Comparison of ENCODE assay signal across 12 mouse cellular contexts in genomic region chr14:21558440-21559131, GRCm38 (mm10).
A peak's percentile ranks its signal among the peaks of the same experiment; 100 is the strongest.
DNase-seq lines count a peak whose midpoint lies in the region; ATAC-seq and TF ChIP-seq lines count a peak whose summit lies in the region.
"Had no signal": no experiment of that assay in that cellular context is flagged by ENCODE, and none has a peak within 500 bp of the region (broad histone marks: within the 10 kb centered on the region; RNA-seq: fewer than 3 reads in every experiment).

No protein-coding gene starts in this region.

- no peaks in the 10 kb centered on the region for H3K27me3 ChIP-seq in midbrain, embryonic 15.5 days (replicated peaks)
- no peaks in the 10 kb centered on the region for H3K27me3 ChIP-seq in midbrain, postnatal 0 days (ENCODE audit: insufficient read depth, low read length)
- H3K27me3 ChIP-seq in heart, embryonic 16.5 days (ENCODE audit: control insufficient read depth, insufficient read depth, low read length) = no peaks in the 10 kb centered on the region
- H3K27me3 ChIP-seq in stomach, embryonic 15.5 days (replicated peaks) = no peaks in the 10 kb centered on the region

- no peaks in the 10 kb centered on the region for H3K36me3 ChIP-seq in midbrain, embryonic 15.5 days (replicated peaks)
- no peaks in the 10 kb centered on the region for H3K36me3 ChIP-seq in midbrain, postnatal 0 days (ENCODE audit: insufficient read depth, low read length)
- H3K36me3 ChIP-seq in heart, embryonic 16.5 days (ENCODE audit: control insufficient read depth, insufficient read depth) = no peaks in the 10 kb centered on the region
- H3K36me3 ChIP-seq in stomach, embryonic 15.5 days = no peaks in the 10 kb centered on the region

- no peak overlapping the region for H3K4me2 ChIP-seq in midbrain, embryonic 15.5 days
- H3K4me2 ChIP-seq in midbrain, postnatal 0 days (ENCODE audit: low read depth, low read length, poor library complexity, severe bottlenecking) = no peak overlapping the region
- no peak overlapping the region; the same call in 1 of the 2 replicates for H3K4me2 ChIP-seq in heart, embryonic 16.5 days (ENCODE audit: low read depth, low read length)
- H3K4me2 ChIP-seq in stomach, embryonic 15.5 days = no peak overlapping the region

- no peak for TF ChIP-seq CTCF in midbrain, postnatal 0 days (IDR thresholded peaks at IDR 0.05)

- no peak for DNase-seq in frontal cortex, adult 2 months (ENCODE audit: extremely low spot score in 1 of 2, low spot score in 1 of 2)
- DNase-seq in midbrain, postnatal 0 days (ENCODE audit: low spot score) = no peak
- no peak for DNase-seq in thymus, postnatal 4 days
- DNase-seq: cerebellum, adult 9-11 months; layer of hippocampus, adult 9-11 months; right cerebral cortex, postnatal 4 days had no signal

- ATAC-seq in frontal cortex, adult (ENCODE audit: low TSS enrichment) = peak; percentile 71
- ATAC-seq in midbrain, embryonic 15.5 days (replicated peaks) = no peak
- ATAC-seq in midbrain, postnatal 0 days (ENCODE audit: low FRiP score) = no peak
- no peak for ATAC-seq in heart, embryonic 16.5 days (replicated peaks; ENCODE audit: extremely low read depth, insufficient read depth, low FRiP score)
- ATAC-seq in stomach, embryonic 15.5 days (ENCODE audit: insufficient read depth, low FRiP score, low read depth) = no peak
- ATAC-seq in granulocyte monocyte progenitor cell, adult 5-6 weeks (replicated peaks; ENCODE audit: poor library complexity, severe bottlenecking) = no peak
- ATAC-seq: activated CD4-positive, CD25-positive, alpha-beta regulatory T cell, adult 4 months had no signal

- no peaks in the 10 kb centered on the region for H3K9me3 ChIP-seq in midbrain, embryonic 15.5 days
- no peaks in the 10 kb centered on the region for H3K9me3 ChIP-seq in midbrain, postnatal 0 days (ENCODE audit: low read length)
- H3K9me3 ChIP-seq in heart, embryonic 16.5 days (replicated peaks; ENCODE audit: control insufficient read depth, low read length) = no peaks in the 10 kb centered on the region
- no peaks in the 10 kb centered on the region for H3K9me3 ChIP-seq in stomach, embryonic 15.5 days

- no peak overlapping the region for H3K4me3 ChIP-seq in midbrain, embryonic 15.5 days
- no peak overlapping the region for H3K4me3 ChIP-seq in midbrain, postnatal 0 days (ENCODE audit: low read depth, low read length)
- no peak overlapping the region for H3K4me3 ChIP-seq in heart, embryonic 16.5 days (ENCODE audit: low read length)
- no peak overlapping the region for H3K4me3 ChIP-seq in stomach, embryonic 15.5 days (replicated peaks)

- H3K9ac ChIP-seq in midbrain, embryonic 15.5 days = no peak overlapping the region
- no peak overlapping the region for H3K9ac ChIP-seq in midbrain, postnatal 0 days (replicated peaks; ENCODE audit: low read length, poor library complexity, severe bottlenecking)
- 0 out of 2 replicates have a peak overlapping the region, but pooled peaks have one; percentile 9 for H3K9ac ChIP-seq in heart, embryonic 16.5 days (ENCODE audit: low read length)
- H3K9ac ChIP-seq in stomach, embryonic 15.5 days = no peak overlapping the region

- peak overlapping the region; percentile 43; the same call in 1 of the 2 replicates for H3K27ac ChIP-seq in midbrain, embryonic 15.5 days
- no peak overlapping the region for H3K27ac ChIP-seq in midbrain, postnatal 0 days (ENCODE audit: low read depth, low read length)
- peak overlapping the region; percentile 51 for H3K27ac ChIP-seq in heart, embryonic 16.5 days (ENCODE audit: low read length)
- H3K27ac ChIP-seq in stomach, embryonic 15.5 days = peak overlapping the region; percentile 49

- 66% methylated on average over 10 of the region's 10 CpGs for WGBS in midbrain, embryonic 15.5 days
- WGBS in midbrain, postnatal 0 days = 62% methylated on average over 10 of the region's 10 CpGs
- WGBS in heart, embryonic 16.5 days = 45% methylated on average over 10 of the region's 10 CpGs
- WGBS in stomach, embryonic 15.5 days = 33% methylated on average over 10 of the region's 10 CpGs

- peaks cover 31% of the 10 kb centered on the region for H3K4me1 ChIP-seq in midbrain, embryonic 15.5 days
- peaks cover 2% of the 10 kb centered on the region; the same call in 1 of the 2 replicates for H3K4me1 ChIP-seq in midbrain, postnatal 0 days (ENCODE audit: insufficient read depth, low read length)
- H3K4me1 ChIP-seq in heart, embryonic 16.5 days (ENCODE audit: control insufficient read depth, insufficient read depth, low read length) = peaks cover 43% of the 10 kb centered on the region
- peaks cover 29% of the 10 kb centered on the region for H3K4me1 ChIP-seq in stomach, embryonic 15.5 days
